Mouse (Mus musculus): Measurements from ENCODE around the gene Cdk5r2.

Cdk5r2 gene

DNA sequence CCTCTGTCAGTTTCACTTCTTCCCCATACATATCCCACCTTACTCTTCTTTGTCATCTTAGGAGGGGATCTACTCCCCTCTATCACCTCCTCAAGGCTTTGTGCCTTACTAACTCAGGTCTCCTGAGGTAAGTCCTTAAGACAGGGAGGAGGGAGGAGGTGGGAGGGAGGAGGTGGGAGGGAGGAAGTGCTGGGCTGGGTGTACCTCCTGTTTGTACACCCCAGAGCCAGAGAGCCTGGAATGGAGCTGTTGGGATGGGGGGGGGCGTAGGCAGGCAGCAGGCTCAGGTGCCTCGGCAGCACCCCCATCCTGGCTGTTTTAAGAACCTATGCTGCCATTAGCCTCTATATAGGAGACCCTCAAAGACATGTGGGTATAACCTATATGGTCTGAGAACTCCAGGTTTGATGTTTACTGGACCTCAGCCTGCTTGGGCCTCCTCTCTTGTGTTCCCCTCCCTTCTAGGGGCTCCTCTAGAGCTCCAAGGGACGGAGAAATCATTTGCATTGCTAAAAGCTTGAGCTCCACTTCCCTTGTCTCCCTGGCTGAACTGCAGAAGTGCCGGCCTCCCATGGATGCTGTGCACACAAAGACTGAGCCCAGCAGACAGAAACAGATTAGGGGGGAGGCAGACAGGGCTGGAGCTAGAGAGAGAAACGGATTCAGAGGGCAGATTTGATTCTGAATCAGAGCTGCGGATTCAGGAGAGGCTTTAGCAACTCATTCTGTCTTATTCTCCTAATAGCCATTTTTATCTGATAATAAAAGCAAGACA lies 3.5 kb upstream of the Cdk5r2 start:
- no peak for DNase-seq (ENCODE audit: low spot score)

GRCm38 (mm10) chr1:74855156-74855555 lies 422 bp downstream of the Cdk5r2 start:
- DNase-seq (ENCODE audit: low spot score), result no peak

GRCm38 (mm10) chr1:74855651-74856438 lies 1.1 kb downstream of the Cdk5r2 start:
- peak; percentile 37 for DNase-seq (ENCODE audit: low spot score)

- DNase-seq (ENCODE audit: low spot score), result no peak
These were observed 1.6 kb downstream of the Cdk5r2 start for GRCm38 (mm10) chr1:74856439-74856720.

DNA sequence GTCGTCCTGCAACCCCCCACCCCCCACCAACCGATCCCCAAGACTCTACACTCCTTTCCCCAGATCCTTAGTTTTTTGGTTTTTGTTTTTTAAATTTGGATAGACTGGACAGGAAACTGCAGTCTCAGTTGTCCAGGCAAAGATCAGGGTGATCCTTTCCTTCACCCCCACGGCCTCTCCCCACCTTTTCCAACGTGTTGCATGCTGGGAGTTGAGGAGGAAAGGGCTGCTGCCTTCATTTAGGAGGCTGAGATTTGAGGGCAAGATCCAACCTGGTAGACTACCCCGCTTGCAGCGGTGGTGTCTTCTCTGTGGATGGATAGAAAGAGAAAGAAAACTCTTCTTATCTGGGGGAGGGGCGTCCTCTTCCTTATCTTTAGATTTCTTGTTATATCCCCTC lies 2.1 kb downstream of the Cdk5r2 start:
- no peak for DNase-seq (ENCODE audit: low spot score)

DNA sequence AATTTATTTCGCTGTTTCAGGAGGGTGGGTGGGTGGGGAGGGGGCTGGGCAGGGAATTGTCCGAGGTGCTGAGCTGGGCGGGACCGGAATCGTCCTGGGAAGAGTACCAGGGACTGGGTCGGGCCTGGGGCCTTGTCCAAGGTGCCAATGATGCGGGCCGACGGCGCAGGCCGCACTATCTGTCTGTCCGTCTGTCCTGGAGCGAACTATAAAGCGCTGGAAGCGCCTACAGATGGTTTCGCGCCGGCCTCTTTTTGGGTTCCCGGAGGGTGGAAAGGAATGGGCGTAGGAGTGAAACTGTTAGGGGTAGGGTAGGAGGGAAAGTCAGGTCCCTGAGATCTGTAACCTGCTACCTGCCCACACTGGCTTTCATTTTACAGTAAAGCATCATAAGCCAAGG lies 2.5 kb downstream of the Cdk5r2 start:
- DNase-seq (ENCODE audit: low spot score), result no peak

GRCm38 (mm10) chr1:74857677-74858076 lies 2.9 kb downstream of the Cdk5r2 start:
- DNase-seq (ENCODE audit: low spot score), result no peak

- peak; percentile 84 for DNase-seq (ENCODE audit: low spot score)
These were observed 3.5 kb downstream of the Cdk5r2 start for GRCm38 (mm10) chr1:74858171-74858719.

GRCm38 (mm10) chr1:74858805-74859204 lies 4.1 kb downstream of the Cdk5r2 start:
- no peak for DNase-seq (ENCODE audit: low spot score)

DNA sequence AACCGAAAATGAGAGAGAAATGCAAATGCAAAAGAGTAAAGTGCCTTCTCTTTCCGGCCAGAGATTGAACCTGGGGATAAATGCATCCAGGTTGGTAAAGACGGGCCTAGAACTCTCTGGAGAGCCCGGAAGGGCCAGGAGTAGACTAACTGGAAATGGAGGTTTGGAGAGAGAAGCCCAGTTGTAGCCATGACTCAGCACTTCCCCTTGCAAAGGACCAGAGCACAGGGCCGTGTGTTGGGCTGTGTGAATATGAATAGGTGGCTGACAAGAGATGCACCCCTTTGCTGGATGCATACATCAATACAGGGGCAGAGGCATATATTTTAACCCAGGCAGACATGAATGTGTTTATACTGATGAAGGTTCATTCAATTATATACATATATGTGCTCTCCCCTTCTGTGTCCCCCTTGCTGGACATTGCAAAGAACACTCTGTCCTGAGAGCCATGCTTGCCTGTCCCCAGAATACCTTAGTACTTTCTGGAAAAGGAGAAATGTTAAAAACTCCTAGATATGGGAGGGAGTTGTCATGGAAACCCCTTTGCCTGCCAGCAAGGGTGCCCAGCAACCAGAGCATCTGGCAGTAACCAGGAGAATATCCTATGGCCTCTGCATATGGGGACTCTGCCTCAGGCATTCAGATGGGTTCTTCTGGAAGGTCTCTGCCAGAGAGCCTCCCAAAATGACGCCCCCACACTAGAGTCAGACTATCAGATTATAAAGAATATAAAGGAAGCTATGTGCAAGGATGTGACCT lies 4.7 kb downstream of the Cdk5r2 start:
- DNase-seq (ENCODE audit: low spot score), result no peak

GRCm38 (mm10) chr1:74861783-74862182 lies 7.0 kb downstream of the Cdk5r2 start:
- DNase-seq (ENCODE audit: low spot score), result no peak

DNA sequence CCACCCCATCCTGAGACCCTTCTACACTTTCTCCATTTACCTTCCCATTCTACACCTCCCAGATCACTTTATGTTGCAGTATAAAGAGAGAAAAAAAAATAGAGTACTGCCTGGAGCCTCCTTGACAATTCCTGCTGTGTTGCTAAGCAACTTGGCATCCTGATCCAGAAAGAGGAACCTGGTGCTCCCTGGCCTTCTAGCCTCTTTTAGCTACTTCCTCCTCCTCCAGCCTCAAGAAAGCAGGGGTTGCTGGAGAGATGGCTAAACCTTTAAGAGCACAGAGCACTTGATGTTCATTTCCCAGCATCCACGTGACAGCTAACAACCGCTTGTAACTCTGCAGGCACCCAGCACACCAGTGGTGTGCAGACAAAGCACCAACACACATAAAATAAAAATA lies 17.5 kb downstream of the Cdk5r2 start:
- DNase-seq (ENCODE audit: low spot score), result no peak

- no peak for DNase-seq (ENCODE audit: low spot score)
These were observed 22.5 kb downstream of the Cdk5r2 start for GRCm38 (mm10) chr1:74877199-74877598.

DNA sequence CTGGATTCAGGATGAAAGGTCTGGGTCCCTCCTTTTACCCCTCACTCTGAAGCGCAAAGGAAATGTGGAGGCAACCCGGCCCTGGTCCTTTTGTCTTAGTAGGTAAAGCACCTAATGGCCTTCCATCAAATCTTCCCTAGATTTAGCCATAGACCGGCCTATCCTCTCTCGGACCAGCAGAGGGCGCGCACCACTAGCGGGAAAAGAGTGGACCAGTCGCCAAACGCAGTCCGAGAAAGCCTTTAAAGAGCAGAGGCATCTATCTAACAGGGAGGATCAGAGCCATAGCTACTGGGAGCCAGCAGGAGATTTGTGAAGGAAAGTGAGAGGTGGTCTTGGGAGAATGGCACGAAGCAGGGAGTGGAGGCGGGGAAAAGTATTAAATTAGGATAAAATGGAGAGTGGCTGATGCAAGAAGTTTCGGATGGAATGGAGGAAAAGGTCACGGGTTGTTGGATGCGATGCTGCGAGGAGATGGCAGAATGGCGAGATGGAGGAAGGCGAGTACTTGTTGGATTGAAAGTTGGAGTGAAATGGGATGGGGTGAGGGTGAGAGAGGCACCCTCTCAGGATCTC lies 26.1 kb downstream of the Cdk5r2 start:
- peak; percentile 82 for DNase-seq (ENCODE audit: low spot score)

DNA sequence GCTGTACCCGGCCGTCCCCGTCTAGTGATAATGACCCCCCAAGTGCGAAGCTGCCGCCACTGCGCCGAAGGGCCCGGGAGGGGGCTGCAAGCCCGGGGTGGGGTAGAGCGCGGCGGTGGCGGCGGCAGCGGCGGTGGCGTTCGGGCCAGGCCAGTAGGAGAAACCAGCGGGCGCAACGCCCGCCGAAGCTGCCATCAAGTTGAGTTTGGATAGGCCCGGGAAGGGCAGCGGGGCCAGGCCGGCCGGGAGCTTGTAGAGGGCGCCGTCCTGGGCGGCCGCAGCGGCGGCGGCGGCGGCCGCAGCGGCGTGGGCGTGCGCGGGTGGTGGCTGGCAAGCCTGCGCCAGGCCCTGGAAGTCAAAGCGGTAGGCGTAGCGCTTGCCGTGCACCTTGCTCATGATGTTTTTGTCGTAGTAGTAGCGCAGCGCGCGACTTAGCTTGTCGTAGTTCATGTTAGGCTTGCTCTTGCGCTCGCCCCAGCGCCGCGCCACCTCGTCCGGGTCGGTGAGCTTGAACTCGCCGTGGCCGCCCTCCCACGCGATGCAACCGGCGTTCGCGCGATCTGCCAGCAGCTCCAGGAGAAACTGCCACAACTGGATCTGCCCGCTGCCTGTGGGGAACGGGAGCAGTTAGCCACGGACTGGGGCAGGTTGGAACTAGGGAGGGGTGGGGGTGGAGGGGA lies 27.5 kb downstream of the Cdk5r2 start:
- DNase-seq (ENCODE audit: low spot score), result peak; percentile 33

DNA sequence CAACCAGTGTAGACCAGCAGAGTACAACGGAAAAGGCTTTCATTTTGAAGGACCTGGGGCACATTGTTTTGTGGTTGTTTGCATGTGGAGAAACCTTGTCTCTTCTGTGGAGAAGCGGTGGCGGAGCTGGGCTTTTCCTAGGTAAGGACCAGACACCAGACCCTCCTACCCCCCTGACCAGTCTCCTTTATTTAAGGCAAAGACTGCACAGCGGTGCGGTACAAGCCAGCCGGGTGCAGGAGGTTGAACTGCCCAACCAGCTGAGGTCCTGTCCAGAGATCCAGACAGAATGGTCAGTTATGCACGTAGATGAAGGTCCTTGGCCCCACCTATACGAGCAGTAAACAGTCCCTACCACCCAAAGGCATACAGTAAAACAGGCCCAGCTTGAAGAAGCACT lies 28.1 kb downstream of the Cdk5r2 start:
- DNase-seq (ENCODE audit: low spot score), result peak; percentile 17

DNA sequence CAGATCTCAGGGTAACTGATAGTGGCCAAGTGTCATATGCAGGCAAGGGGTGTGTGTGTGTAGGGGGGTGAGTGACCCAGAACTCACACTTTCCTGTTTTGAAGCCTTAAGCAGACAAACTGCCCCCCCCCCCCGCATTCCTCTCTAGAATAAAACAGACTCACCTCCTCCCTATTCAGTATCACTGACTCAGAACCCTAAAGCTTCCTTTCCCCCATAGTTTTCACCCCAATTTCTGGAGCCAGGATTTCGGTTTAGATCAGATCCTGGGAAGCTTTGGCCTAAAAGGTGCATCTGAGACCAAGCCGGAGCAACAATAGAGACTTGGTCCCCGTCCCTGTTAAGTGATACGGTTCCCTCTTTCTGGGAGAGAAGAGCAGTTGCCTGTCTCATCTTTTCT lies 28.7 kb downstream of the Cdk5r2 start:
- no peak for DNase-seq (ENCODE audit: low spot score)

GRCm38 (mm10) chr1:74884196-74885141 lies 29.7 kb downstream of the Cdk5r2 start:
- DNase-seq (ENCODE audit: low spot score), result no peak

DNA sequence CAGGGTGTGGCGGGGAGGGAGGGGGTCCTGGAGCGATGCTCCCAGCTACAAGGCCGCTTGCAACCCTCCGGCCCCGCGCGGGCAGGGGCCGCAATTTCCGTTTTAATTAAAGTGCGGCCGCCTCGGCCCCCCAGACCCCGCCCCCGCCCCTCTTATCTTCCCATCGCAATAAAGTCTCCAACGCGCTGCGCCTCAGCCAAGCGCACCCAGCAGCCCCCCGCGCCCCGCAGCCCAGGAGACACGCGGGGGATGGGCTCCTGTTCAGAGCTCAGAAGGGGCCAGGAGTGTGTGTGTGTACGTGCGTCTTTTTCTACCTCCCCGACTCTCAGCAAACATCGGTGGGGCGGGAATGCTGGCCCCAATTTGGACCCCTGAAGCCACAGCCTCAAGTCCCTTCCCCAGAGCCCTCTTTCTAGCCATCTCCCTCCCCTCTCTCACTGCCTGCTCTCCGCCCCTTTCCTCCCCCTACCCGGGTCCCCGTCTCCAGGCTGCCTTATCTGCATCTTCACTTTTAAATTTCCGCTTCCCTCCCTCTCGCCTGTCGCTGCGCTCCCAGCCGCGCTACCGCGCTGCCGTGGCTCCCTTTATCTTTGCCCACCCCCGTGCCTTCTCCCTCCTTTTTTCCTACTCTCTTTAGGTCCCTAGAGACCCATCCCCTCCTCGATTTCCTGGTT lies 30.8 kb downstream of the Cdk5r2 start, which contains the start of gene Fev:
Gene Fev (minus strand): TSS at position 51 of the 674 bp plus-strand sequence.
- DNase-seq (ENCODE audit: low spot score), result no peak

DNA sequence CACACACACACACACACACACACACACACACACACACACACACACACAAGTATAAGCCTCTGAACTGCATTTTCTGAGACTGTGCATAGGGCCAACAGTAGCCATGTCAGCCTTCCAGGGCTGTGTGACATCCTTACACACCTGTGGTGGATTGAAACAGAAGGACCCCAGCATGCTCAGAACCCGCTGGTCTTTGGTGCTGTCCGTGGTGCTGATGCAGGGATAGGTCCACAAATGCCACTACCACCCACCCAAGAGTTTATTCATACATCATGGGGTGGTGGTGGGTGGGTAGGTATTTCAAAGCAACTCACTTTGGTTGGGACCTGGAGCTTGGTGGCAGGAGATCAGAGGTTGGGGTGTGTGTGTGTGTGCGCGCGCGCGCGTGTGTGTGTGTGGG lies 36.8 kb downstream of the Cdk5r2 start:
- peak; percentile 61 for DNase-seq (ENCODE audit: low spot score)

All from retina, embryonic 14.5 days (tissue).